Comparison of ENCODE assay signal across 24 mouse cellular contexts in the genomic region with DNA sequence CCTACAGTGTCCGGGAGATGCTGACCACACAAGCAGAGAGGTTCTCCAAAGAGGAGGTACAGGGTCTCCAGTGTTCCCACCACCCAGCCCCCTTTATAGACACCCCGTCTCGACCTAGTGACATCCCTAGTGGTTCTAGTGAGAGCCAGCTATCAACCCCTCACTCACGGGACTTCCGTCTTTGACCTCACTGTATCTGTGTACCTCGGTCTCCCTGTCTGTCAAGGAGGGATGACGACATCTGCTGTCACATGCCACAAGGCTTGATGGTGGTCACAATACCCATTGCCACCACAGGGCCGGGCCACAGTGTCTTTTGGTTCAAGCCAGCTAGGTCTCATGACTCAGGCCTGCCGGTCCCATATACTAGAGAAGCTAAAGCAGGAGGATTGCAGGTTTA. TPM values are rescaled to one million over a fixed set of nuclear protein-coding genes. Genes with fewer than 3 reads are reported as not detected.
DNase-seq lines count a peak whose midpoint lies in the region; ATAC-seq and TF ChIP-seq lines count a peak whose summit lies in the region.
"Had no signal": no experiment of that assay in that cellular context is flagged by ENCODE, and none has a peak within 500 bp of the region (broad histone marks: within the 10 kb centered on the region; RNA-seq: fewer than 3 reads in every experiment).

No protein-coding gene starts in this region.

- TF ChIP-seq EP300 in heart, postnatal 0 days (IDR thresholded peaks at IDR 0.05; ENCODE audit: low read depth): peak; percentile 81

- H3K4me1 ChIP-seq in forebrain, embryonic 11.5 days (replicated peaks; ENCODE audit: control insufficient read depth, insufficient read depth, low read length): no peaks in the 10 kb centered on the region; the same call in 1 of the 2 replicates
- peaks cover 20% of the 10 kb centered on the region for H3K4me1 ChIP-seq in forebrain, embryonic 10.5 days
- H3K4me1 ChIP-seq in heart, embryonic 10.5 days: peaks cover 37% of the 10 kb centered on the region
- peaks cover 28% of the 10 kb centered on the region for H3K4me1 ChIP-seq in heart, embryonic 13.5 days
- H3K4me1 ChIP-seq in heart, postnatal 0 days (ENCODE audit: control insufficient read depth, insufficient read depth): no peaks in the 10 kb centered on the region
- H3K4me1 ChIP-seq: embryonic facial prominence, embryonic 12.5 days had no signal

- ATAC-seq in forebrain, embryonic 11.5 days (replicated peaks; ENCODE audit: low FRiP score): no peak
- no peak for ATAC-seq in heart, embryonic 13.5 days (ENCODE audit: extremely low read depth, insufficient number of reproducible peaks, low FRiP score, low TSS enrichment)
- no peak for ATAC-seq in heart, postnatal 0 days (ENCODE audit: insufficient read depth, low read depth)
- ATAC-seq in megakaryocyte progenitor cell, adult 5-6 weeks (replicated peaks; ENCODE audit: poor library complexity): no peak
- ATAC-seq: CD4-positive, CD25-positive, alpha-beta regulatory T cell, adult 4 months; forebrain, embryonic 13.5 days; forebrain, postnatal 0 days; hindbrain, embryonic 16.5 days; inflammation-experienced regulatory T-cells, adult 6 months; intestine, postnatal 0 days had no signal

- no peak overlapping the region for H3K9ac ChIP-seq in forebrain, embryonic 11.5 days (ENCODE audit: low read length)
- peak overlapping the region; percentile 96 for H3K9ac ChIP-seq in heart, embryonic 13.5 days
- peak overlapping the region; percentile 90 for H3K9ac ChIP-seq in heart, postnatal 0 days (replicated peaks; ENCODE audit: low read depth, low read length)
- H3K9ac ChIP-seq: embryonic facial prominence, embryonic 12.5 days; forebrain, embryonic 13.5 days; forebrain, postnatal 0 days; hindbrain, embryonic 12.5 days had no signal

- TF ChIP-seq CTCF in heart, postnatal 0 days (IDR thresholded peaks at IDR 0.05; ENCODE audit: low read depth): no peak

- H3K4me3 ChIP-seq in forebrain, embryonic 11.5 days (ENCODE audit: low read depth, low read length): no peak overlapping the region
- H3K4me3 ChIP-seq in forebrain, embryonic 10.5 days: no peak overlapping the region
- peak overlapping the region; percentile 60 for H3K4me3 ChIP-seq in heart, embryonic 10.5 days
- peak overlapping the region; percentile 57 for H3K4me3 ChIP-seq in heart, embryonic 13.5 days
- peak overlapping the region; percentile 61 for H3K4me3 ChIP-seq in heart, postnatal 0 days (ENCODE audit: low read depth, low read length)
- H3K4me3 ChIP-seq: embryonic facial prominence, embryonic 12.5 days; forebrain, embryonic 13.5 days; hindbrain, embryonic 12.5 days had no signal

- no peak overlapping the region for H3K4me2 ChIP-seq in forebrain, embryonic 11.5 days (ENCODE audit: low read depth, low read length, severe bottlenecking)
- peak overlapping the region; percentile 75 for H3K4me2 ChIP-seq in heart, embryonic 13.5 days
- H3K4me2 ChIP-seq in heart, postnatal 0 days (ENCODE audit: low read depth, low read length): peak overlapping the region; percentile 68
- H3K4me2 ChIP-seq: embryonic facial prominence, embryonic 12.5 days; forebrain, embryonic 13.5 days; hindbrain, embryonic 12.5 days had no signal

- 91% methylated on average over 9 of the region's 9 CpGs for WGBS in forebrain, embryonic 11.5 days
- WGBS in forebrain, embryonic 10.5 days: 91% methylated on average over 9 of the region's 9 CpGs
- WGBS in heart, embryonic 10.5 days: 73% methylated on average over 9 of the region's 9 CpGs
- 54% methylated on average over 9 of the region's 9 CpGs for WGBS in heart, embryonic 13.5 days
- WGBS in heart, postnatal 0 days: 37% methylated on average over 9 of the region's 9 CpGs

- no peaks in the 10 kb centered on the region for H3K9me3 ChIP-seq in forebrain, embryonic 11.5 days (ENCODE audit: control insufficient read depth, low read length)
- H3K9me3 ChIP-seq in forebrain, embryonic 10.5 days: no peaks in the 10 kb centered on the region
- H3K9me3 ChIP-seq in heart, embryonic 10.5 days: no peaks in the 10 kb centered on the region
- H3K9me3 ChIP-seq in heart, embryonic 13.5 days: no peaks in the 10 kb centered on the region
- H3K9me3 ChIP-seq in heart, postnatal 0 days (replicated peaks; ENCODE audit: control insufficient read depth, low read length): no peaks in the 10 kb centered on the region
- H3K9me3 ChIP-seq: embryonic facial prominence, embryonic 12.5 days; forebrain, embryonic 13.5 days; G1E; hindbrain, embryonic 12.5 days had no signal

- H3K36me3 ChIP-seq in forebrain, embryonic 11.5 days (ENCODE audit: control insufficient read depth, insufficient read depth, low read length): no peaks in the 10 kb centered on the region
- H3K36me3 ChIP-seq in forebrain, embryonic 10.5 days (replicated peaks): no peaks in the 10 kb centered on the region
- H3K36me3 ChIP-seq in heart, embryonic 10.5 days: peaks cover 54% of the 10 kb centered on the region
- H3K36me3 ChIP-seq in heart, embryonic 13.5 days: peaks cover 61% of the 10 kb centered on the region
- peaks cover 43% of the 10 kb centered on the region for H3K36me3 ChIP-seq in heart, postnatal 0 days (replicated peaks; ENCODE audit: control insufficient read depth, insufficient read depth, low read length)
- H3K36me3 ChIP-seq: embryonic facial prominence, embryonic 12.5 days; G1E; hindbrain, embryonic 12.5 days had no signal

- peak; percentile 40 for DNase-seq in forebrain, embryonic 11.5 days (ENCODE audit: low spot score)
- DNase-seq in forebrain, embryonic 10.5 days (ENCODE audit: extremely low spot score, low spot score): no peak
- no peak for DNase-seq in heart, embryonic 10.5 days (ENCODE audit: low spot score)
- DNase-seq in heart, postnatal 25 days (ENCODE audit: low spot score): no peak
- DNase-seq in heart, postnatal 0 days (ENCODE audit: low spot score): no peak
- DNase-seq in spleen, postnatal 36 days (ENCODE audit: low spot score in 2 of 2): no peak
- DNase-seq: adrenal gland, adult 8-10 months; adrenal gland, postnatal 36 days; B cell, adult 2 months; cerebellum, adult 11 months; cerebellum, adult 9-10 months; cerebellum, postnatal 25 days; forebrain, postnatal 0 days; kidney, adult 8-10 months had no signal

- intact Hi-C loops in heart, postnatal 25 days (cut with DNase I): no loop called here

- H3K27ac ChIP-seq in forebrain, embryonic 11.5 days (ENCODE audit: low read depth, low read length): no peak overlapping the region
- no peak overlapping the region for H3K27ac ChIP-seq in forebrain, embryonic 10.5 days
- peak overlapping the region; percentile 89 for H3K27ac ChIP-seq in heart, embryonic 10.5 days
- H3K27ac ChIP-seq in heart, embryonic 13.5 days (replicated peaks): peak overlapping the region; percentile 99
- peak overlapping the region; percentile 99 for H3K27ac ChIP-seq in heart, postnatal 0 days (ENCODE audit: low read depth)
- H3K27ac ChIP-seq: embryonic facial prominence, embryonic 12.5 days; forebrain, embryonic 13.5 days; hindbrain, embryonic 12.5 days had no signal

- H3K27me3 ChIP-seq in forebrain, embryonic 11.5 days (ENCODE audit: control insufficient read depth, insufficient read depth, low read length): no peaks in the 10 kb centered on the region
- peaks cover 27% of the 10 kb centered on the region for H3K27me3 ChIP-seq in forebrain, embryonic 10.5 days (ENCODE audit: poor library complexity, severe bottlenecking)
- peaks cover 26% of the 10 kb centered on the region for H3K27me3 ChIP-seq in heart, embryonic 10.5 days (ENCODE audit: insufficient read depth, poor library complexity, severe bottlenecking)
- peaks cover 32% of the 10 kb centered on the region for H3K27me3 ChIP-seq in heart, embryonic 13.5 days (replicated peaks)
- H3K27me3 ChIP-seq in heart, postnatal 0 days (ENCODE audit: control insufficient read depth, insufficient read depth, low read length): no peaks in the 10 kb centered on the region

RNA-seq across cellular contexts. Expression of gene Myl2, which starts 4.2 kb away (rescaled TPM):
- polyA plus RNA-seq in forebrain, embryonic 11.5 days (2014; fragmentation: Nextera tagmentation; extraction: Ambion mirVana): not detected in 2 replicates
- not detected in 2 replicates for polyA plus RNA-seq in forebrain, embryonic 10.5 days (2016; fragmentation: Nextera tagmentation; extraction: Ambion mirVana)
- polyA plus RNA-seq in heart, embryonic 10.5 days (2016; fragmentation: Nextera tagmentation; extraction: Ambion mirVana): 3,021 and 6,084 TPM in 2 replicates
- over 10,000 TPM; 18,094 to 20,102 TPM for total RNA-seq in heart, postnatal 25 days (2021)
- 7,724 and 9,145 TPM in 2 replicates for polyA plus RNA-seq in heart, embryonic 13.5 days (2015; fragmentation: Nextera tagmentation; extraction: Ambion mirVana)
- total RNA-seq in heart, postnatal 0 days (2014; rRNA removed; ENCODE audit: low replicate concordance): 7,568 and 8,637 TPM in 2 replicates
- 15,488 and 15,525 TPM in 2 replicates for polyA plus RNA-seq in heart, postnatal 0 days (2015; fragmentation: Nextera tagmentation; extraction: Ambion mirVana)
- total RNA-seq in megakaryocyte progenitor cell, adult 5-6 weeks (2015): not detected in 2 replicates
- not detected in 2 replicates for total RNA-seq in megakaryocyte progenitor cell, adult 5-6 weeks (2017)
- total RNA-seq: adrenal gland, adult 8-10 months; G1E had no signal
- polyA plus RNA-seq: CD4-positive, CD25-positive, alpha-beta regulatory T cell, adult 4 months; G1E; intestine, postnatal 0 days had no signal

RNA-seq across cellular contexts. Expression of gene Ccdc63, which starts 35.6 kb away (rescaled TPM):
- not detected in 2 replicates for polyA plus RNA-seq in forebrain, embryonic 11.5 days (2014; fragmentation: Nextera tagmentation; extraction: Ambion mirVana)
- polyA plus RNA-seq in forebrain, embryonic 10.5 days (2016; fragmentation: Nextera tagmentation; extraction: Ambion mirVana): not detected in 2 replicates
- polyA plus RNA-seq in heart, embryonic 10.5 days (2016; fragmentation: Nextera tagmentation; extraction: Ambion mirVana): 0.20 and 0.39 TPM in 2 replicates
- total RNA-seq in heart, postnatal 25 days (2021): not detected
- 0.36 TPM in 1 of 2 replicates, not detected in the other for polyA plus RNA-seq in heart, embryonic 13.5 days (2015; fragmentation: Nextera tagmentation; extraction: Ambion mirVana)
- total RNA-seq in heart, postnatal 0 days (2014; rRNA removed; ENCODE audit: low replicate concordance): not detected in 2 replicates
- polyA plus RNA-seq in heart, postnatal 0 days (2015; fragmentation: Nextera tagmentation; extraction: Ambion mirVana): 0.26 and 0.27 TPM in 2 replicates
- 0.51 and 0.52 TPM in 2 replicates for total RNA-seq in megakaryocyte progenitor cell, adult 5-6 weeks (2015)
- total RNA-seq in megakaryocyte progenitor cell, adult 5-6 weeks (2017): 1.5 and 3.5 TPM in 2 replicates
- total RNA-seq: adrenal gland, postnatal 36 days had no signal
- polyA plus RNA-seq: embryonic facial prominence, embryonic 12.5 days; forebrain, embryonic 13.5 days; G1E; hindbrain, embryonic 12.5 days; intestine, postnatal 0 days had no signal

RNA-seq across cellular contexts. Expression of gene Ppp1cc, which starts 53.1 kb away (rescaled TPM):
- polyA plus RNA-seq in forebrain, embryonic 11.5 days (2014; fragmentation: Nextera tagmentation; extraction: Ambion mirVana): 364 and 378 TPM in 2 replicates
- 337 and 341 TPM in 2 replicates for polyA plus RNA-seq in forebrain, embryonic 10.5 days (2016; fragmentation: Nextera tagmentation; extraction: Ambion mirVana)
- polyA plus RNA-seq in heart, embryonic 10.5 days (2016; fragmentation: Nextera tagmentation; extraction: Ambion mirVana): 243 and 295 TPM in 2 replicates
- total RNA-seq in heart, postnatal 25 days (2021): 100 to 1,000 TPM; 113 to 128 TPM
- polyA plus RNA-seq in heart, embryonic 13.5 days (2015; fragmentation: Nextera tagmentation; extraction: Ambion mirVana): 190 and 219 TPM in 2 replicates
- total RNA-seq in heart, postnatal 0 days (2014; rRNA removed; ENCODE audit: low replicate concordance): 199 and 295 TPM in 2 replicates
- 146 and 157 TPM in 2 replicates for polyA plus RNA-seq in heart, postnatal 0 days (2015; fragmentation: Nextera tagmentation; extraction: Ambion mirVana)
- 431 and 436 TPM in 2 replicates for total RNA-seq in megakaryocyte progenitor cell, adult 5-6 weeks (2015)
- 207 and 219 TPM in 2 replicates for total RNA-seq in megakaryocyte progenitor cell, adult 5-6 weeks (2017)

RNA-seq across cellular contexts. Expression of gene Cux2, which starts 55.1 kb away (rescaled TPM):
- 11.3 and 13.2 TPM in 2 replicates for polyA plus RNA-seq in forebrain, embryonic 11.5 days (2014; fragmentation: Nextera tagmentation; extraction: Ambion mirVana)
- polyA plus RNA-seq in forebrain, embryonic 10.5 days (2016; fragmentation: Nextera tagmentation; extraction: Ambion mirVana): 5.0 and 6.5 TPM in 2 replicates
- polyA plus RNA-seq in heart, embryonic 10.5 days (2016; fragmentation: Nextera tagmentation; extraction: Ambion mirVana): 6.6 and 8.0 TPM in 2 replicates
- 10 to 100 TPM; 23.7 to 29.0 TPM for total RNA-seq in heart, postnatal 25 days (2021)
- 4.5 and 4.8 TPM in 2 replicates for polyA plus RNA-seq in heart, embryonic 13.5 days (2015; fragmentation: Nextera tagmentation; extraction: Ambion mirVana)
- total RNA-seq in heart, postnatal 0 days (2014; rRNA removed; ENCODE audit: low replicate concordance): 3.3 and 9.5 TPM in 2 replicates
- 1.3 and 1.4 TPM in 2 replicates for polyA plus RNA-seq in heart, postnatal 0 days (2015; fragmentation: Nextera tagmentation; extraction: Ambion mirVana)
- total RNA-seq in megakaryocyte progenitor cell, adult 5-6 weeks (2015): 0.07 and 0.76 TPM in 2 replicates
- total RNA-seq in megakaryocyte progenitor cell, adult 5-6 weeks (2017): 1.1 TPM in 1 of 2 replicates, not detected in the other
- polyA plus RNA-seq: G1E had no signal

Comparison
In these comparisons a context has a peak if more than half of its experiments do, and no peak if none do; other contexts are left out.
1. H3K27ac ChIP-seq: peak in heart, embryonic 10.5 days (single experiment), heart, embryonic 13.5 days (single experiment) and heart, postnatal 0 days (single experiment); none in forebrain, embryonic 11.5 days (single experiment) and forebrain, embryonic 10.5 days (single experiment).
2. H3K4me3 ChIP-seq: peak in heart, embryonic 10.5 days (single experiment), heart, embryonic 13.5 days (single experiment) and heart, postnatal 0 days (single experiment); none in forebrain, embryonic 11.5 days (single experiment) and forebrain, embryonic 10.5 days (single experiment).
3. RNA of gene Myl2, which starts 4.2 kb away (polyA plus RNA-seq): 15,488 to 15,525 TPM in heart, postnatal 0 days, 7,724 to 9,145 TPM in heart, embryonic 13.5 days and 3,021 to 6,084 TPM in heart, embryonic 10.5 days; not detected in forebrain, embryonic 11.5 days and not detected in forebrain, embryonic 10.5 days; every median in the first group is over 1,000 times any median in the second.